In genomic region chr12:79130299-79131177, GRCm38 (mm10) we compare ENCODE assay signal across 7 mouse cellular contexts. TPM values are rescaled to one million over a fixed set of nuclear protein-coding genes. Genes with fewer than 3 reads are reported as not detected.
DNase-seq lines count a peak whose midpoint lies in the region; ATAC-seq and TF ChIP-seq lines count a peak whose summit lies in the region.

Gene Arg2, plus strand, starts transcription at chr12:79130777.

- peak within 1 kb of the TSS; percentile 84 for H3K4me2 ChIP-seq in embryonic facial prominence, embryonic 12.5 days (replicated peaks)
- peak within 1 kb of the TSS; percentile 49 for H3K4me2 ChIP-seq in kidney, embryonic 14.5 days (replicated peaks; ENCODE audit: low read depth, low read length)
- H3K4me2 ChIP-seq in limb, embryonic 13.5 days (replicated peaks), result peak within 1 kb of the TSS; percentile 97
- peak within 1 kb of the TSS; percentile 82 for H3K4me2 ChIP-seq in midbrain, embryonic 15.5 days

- TF ChIP-seq POLR2A in bone marrow, adult 2 months (IDR thresholded peaks at IDR 0.05; ENCODE audit: borderline replicate concordance, control insufficient read depth, low read depth, low read length), result peak; percentile 18; the same call in 1 of the 2 replicates
- TF ChIP-seq POLR2A in spleen, adult 2 months (IDR thresholded peaks at IDR 0.05; ENCODE audit: low read depth, low read length), result no peak

- peaks cover 34% of the 10 kb centered on the region for H3K27me3 ChIP-seq in embryonic facial prominence, embryonic 12.5 days
- peaks cover 56% of the 10 kb centered on the region for H3K27me3 ChIP-seq in heart, embryonic 10.5 days (ENCODE audit: insufficient read depth, poor library complexity, severe bottlenecking)
- H3K27me3 ChIP-seq in kidney, embryonic 14.5 days (ENCODE audit: control insufficient read depth, insufficient read depth, low read length), result peaks cover 32% of the 10 kb centered on the region
- peaks cover 46% of the 10 kb centered on the region for H3K27me3 ChIP-seq in limb, embryonic 13.5 days
- H3K27me3 ChIP-seq in midbrain, embryonic 15.5 days (replicated peaks), result peaks cover 18% of the 10 kb centered on the region; the same call in 1 of the 2 replicates
- peaks cover 12% of the 10 kb centered on the region for H3K27me3 ChIP-seq in spleen, adult 2 months (ENCODE audit: control insufficient read depth, insufficient read depth, low read length)

- H3K27ac ChIP-seq in bone marrow, adult 2 months (ENCODE audit: control insufficient read depth, insufficient read depth, low read depth, low read length, poor library complexity), result peak within 1 kb of the TSS; percentile 2
- no peak within 1 kb of the TSS for H3K27ac ChIP-seq in embryonic facial prominence, embryonic 12.5 days
- H3K27ac ChIP-seq in heart, embryonic 10.5 days, result no peak within 1 kb of the TSS
- H3K27ac ChIP-seq in kidney, embryonic 14.5 days (ENCODE audit: low read depth, low read length), result no peak within 1 kb of the TSS
- no peak within 1 kb of the TSS for H3K27ac ChIP-seq in limb, embryonic 13.5 days
- peak within 1 kb of the TSS; percentile 41 for H3K27ac ChIP-seq in midbrain, embryonic 15.5 days
- H3K27ac ChIP-seq in spleen, adult 2 months (ENCODE audit: insufficient read depth, low read length), result no peak within 1 kb of the TSS

- H3K9me3 ChIP-seq in embryonic facial prominence, embryonic 12.5 days, result no peaks in the 10 kb centered on the region
- H3K9me3 ChIP-seq in heart, embryonic 10.5 days, result no peaks in the 10 kb centered on the region
- H3K9me3 ChIP-seq in kidney, embryonic 14.5 days (ENCODE audit: control insufficient read depth, low read length), result no peaks in the 10 kb centered on the region
- H3K9me3 ChIP-seq in limb, embryonic 13.5 days, result no peaks in the 10 kb centered on the region
- no peaks in the 10 kb centered on the region for H3K9me3 ChIP-seq in midbrain, embryonic 15.5 days

- H3K4me1 ChIP-seq in bone marrow, adult 2 months (ENCODE audit: control insufficient read depth, insufficient read depth, low read length), result no peaks in the 10 kb centered on the region; the same call in 1 of the 2 replicates
- peaks cover 4% of the 10 kb centered on the region; the same call in 1 of the 2 replicates for H3K4me1 ChIP-seq in embryonic facial prominence, embryonic 12.5 days
- H3K4me1 ChIP-seq in heart, embryonic 10.5 days, result peaks cover 23% of the 10 kb centered on the region
- H3K4me1 ChIP-seq in kidney, embryonic 14.5 days (ENCODE audit: control insufficient read depth, insufficient read depth, low read length), result no peaks in the 10 kb centered on the region
- peaks cover 19% of the 10 kb centered on the region for H3K4me1 ChIP-seq in limb, embryonic 13.5 days
- peaks cover 19% of the 10 kb centered on the region; the same call in 1 of the 2 replicates for H3K4me1 ChIP-seq in midbrain, embryonic 15.5 days
- peaks cover 6% of the 10 kb centered on the region; the same call in 1 of the 2 replicates for H3K4me1 ChIP-seq in spleen, adult 2 months (ENCODE audit: control insufficient read depth, insufficient read depth, insufficient read length)

- H3K9ac ChIP-seq in embryonic facial prominence, embryonic 12.5 days, result peak within 1 kb of the TSS; percentile 20
- H3K9ac ChIP-seq in kidney, embryonic 14.5 days (ENCODE audit: low read depth, low read length), result peak within 1 kb of the TSS; percentile 24
- H3K9ac ChIP-seq in limb, embryonic 13.5 days, result peak within 1 kb of the TSS; percentile 66
- peak within 1 kb of the TSS; percentile 55 for H3K9ac ChIP-seq in midbrain, embryonic 15.5 days

- ATAC-seq in embryonic facial prominence, embryonic 12.5 days (ENCODE audit: insufficient number of reproducible peaks, insufficient read depth, low FRiP score, low TSS enrichment), result peak; percentile 88
- peak; percentile 98 for ATAC-seq in kidney, embryonic 14.5 days (ENCODE audit: low FRiP score, low TSS enrichment)
- peak; percentile 95 for ATAC-seq in limb, embryonic 13.5 days (ENCODE audit: low FRiP score, low read depth)
- peak; percentile 98 for ATAC-seq in midbrain, embryonic 15.5 days (replicated peaks)

- peak; percentile 88 for DNase-seq in heart, embryonic 10.5 days (ENCODE audit: low spot score)
- DNase-seq in spleen, adult 2 months (ENCODE audit: low read depth in 1 of 2, low spot score in 2 of 2), result peak; percentile 55 to 68

- WGBS in bone marrow, adult 2 months, result 1% methylated on average over 47 of the region's 47 CpGs
- WGBS in embryonic facial prominence, embryonic 12.5 days, result under 1% methylated on average over 47 of the region's 47 CpGs
- WGBS in heart, embryonic 10.5 days, result under 1% methylated on average over 47 of the region's 47 CpGs
- under 1% methylated on average over 47 of the region's 47 CpGs for WGBS in kidney, embryonic 14.5 days
- WGBS in limb, embryonic 13.5 days, result under 1% methylated on average over 47 of the region's 47 CpGs
- under 1% methylated on average over 47 of the region's 47 CpGs for WGBS in midbrain, embryonic 15.5 days
- 3% methylated on average over 47 of the region's 47 CpGs for WGBS in spleen, adult 2 months

- peak within 1 kb of the TSS; percentile 66 for H3K4me3 ChIP-seq in bone marrow, adult 2 months (replicated peaks; ENCODE audit: control insufficient read depth, low read depth, low read length)
- H3K4me3 ChIP-seq in embryonic facial prominence, embryonic 12.5 days, result peak within 1 kb of the TSS; percentile 44
- H3K4me3 ChIP-seq in heart, embryonic 10.5 days, result peak within 1 kb of the TSS; percentile 61
- H3K4me3 ChIP-seq in kidney, embryonic 14.5 days (ENCODE audit: low read length), result peak within 1 kb of the TSS; percentile 31
- peak within 1 kb of the TSS; percentile 53 for H3K4me3 ChIP-seq in limb, embryonic 13.5 days
- H3K4me3 ChIP-seq in midbrain, embryonic 15.5 days, result peak within 1 kb of the TSS; percentile 63
- peak within 1 kb of the TSS; percentile 50 for H3K4me3 ChIP-seq in spleen, adult 2 months (ENCODE audit: extremely low read depth, insufficient read depth, insufficient read length)

- no peak for TF ChIP-seq CTCF in bone marrow, adult 2 months (IDR thresholded peaks at IDR 0.05; ENCODE audit: control insufficient read depth, insufficient read depth, low read length)
- TF ChIP-seq CTCF in spleen, adult 2 months (IDR thresholded peaks at IDR 0.05; ENCODE audit: extremely low read depth, insufficient read depth, insufficient read length, insufficient replicate concordance), result no peak

- H3K36me3 ChIP-seq in embryonic facial prominence, embryonic 12.5 days, result no peaks in the 10 kb centered on the region
- H3K36me3 ChIP-seq in heart, embryonic 10.5 days, result no peaks in the 10 kb centered on the region
- no peaks in the 10 kb centered on the region for H3K36me3 ChIP-seq in kidney, embryonic 14.5 days (ENCODE audit: control insufficient read depth, insufficient read depth, low read length)
- no peaks in the 10 kb centered on the region for H3K36me3 ChIP-seq in limb, embryonic 13.5 days
- H3K36me3 ChIP-seq in midbrain, embryonic 15.5 days (replicated peaks), result no peaks in the 10 kb centered on the region
- H3K36me3 ChIP-seq in spleen, adult 2 months (ENCODE audit: control insufficient read depth, insufficient read depth, low read length), result no peaks in the 10 kb centered on the region

RNA-seq across cellular contexts. Expression of gene Arg2, which starts in this region (rescaled TPM):
- 3.0 and 14.9 TPM in 2 replicates for polyA plus RNA-seq in bone marrow, adult 2 months (2011; ENCODE audit: insufficient read depth, insufficient read length, low replicate concordance, missing spikeins)
- polyA plus RNA-seq in embryonic facial prominence, embryonic 12.5 days (2016; fragmentation: Nextera tagmentation; extraction: Ambion mirVana), result 3.3 and 3.7 TPM in 2 replicates
- 0.24 and 0.49 TPM in 2 replicates for polyA plus RNA-seq in heart, embryonic 10.5 days (2016; fragmentation: Nextera tagmentation; extraction: Ambion mirVana)
- 17.5 and 18.0 TPM in 2 replicates for polyA plus RNA-seq in kidney, embryonic 14.5 days (2014; fragmentation: Nextera tagmentation; extraction: Ambion mirVana)
- polyA plus RNA-seq in limb, embryonic 13.5 days (2015; fragmentation: Nextera tagmentation; extraction: Ambion mirVana), result 1.4 and 1.6 TPM in 2 replicates
- 28.5 and 29.6 TPM in 2 replicates for polyA plus RNA-seq in midbrain, embryonic 15.5 days (2015; fragmentation: Nextera tagmentation; extraction: Ambion mirVana)
- 0.47 and 0.76 TPM in 2 replicates for polyA plus RNA-seq in spleen, adult 2 months (2012; rRNA removed)

Comparison
In these comparisons a context has a peak if more than half of its experiments do, and no peak if none do; other contexts are left out.
1. Peak in DNase-seq and H3K4me3 ChIP-seq in heart, embryonic 10.5 days; RNA of the gene not detected or under 1 TPM.
2. Peak in DNase-seq and H3K4me3 ChIP-seq in spleen, adult 2 months; RNA of the gene not detected or under 1 TPM.
3. H3K27ac ChIP-seq: peak in bone marrow, adult 2 months (single experiment) and midbrain, embryonic 15.5 days (single experiment); none in embryonic facial prominence, embryonic 12.5 days (single experiment), heart, embryonic 10.5 days (single experiment), kidney, embryonic 14.5 days (single experiment), limb, embryonic 13.5 days (single experiment) and spleen, adult 2 months (single experiment).
4. Peak in every context shown above with its lines, with median percentiles within 50 percentile points of each other: H3K4me3 ChIP-seq, ATAC-seq, H3K4me2 ChIP-seq and H3K9ac ChIP-seq.